Mouse (Mus musculus): ENCODE measurements around the gene Wbp1l. TPM values are rescaled to one million over a fixed set of nuclear protein-coding genes. Genes with fewer than 3 reads are reported as not detected.

The Wbp1l gene
- total and polyA plus RNA-seq, 3 experiments = 52.9 to 70.0 TPM; not detected in 1

GRCm38 (mm10) chr19:46705779-46706495, 107.1 kb downstream of the Wbp1l start:
- Histone ChIP-seq H3K27me3 (ENCODE audit: control insufficient read depth in 1 of 2, insufficient read depth in 2 of 2, low read length in 2 of 2) (no peaks in the 10 kb centered on the region), H3K9ac (ENCODE audit: control insufficient read depth, low read depth, low read length, poor library complexity, severe bottlenecking) (no peak overlapping the region), H3K36me3 (ENCODE audit: control insufficient read depth in 1 of 2, insufficient read depth in 2 of 2, low read length in 2 of 2) (peaks cover 0 to 39% of the 10 kb centered on the region in 2 experiments; a peak in 2 of 4 replicates), H3K79me2 (ENCODE audit: control insufficient read depth, insufficient read depth, low read length, poor library complexity) (no peaks in the 10 kb centered on the region), H3K9me3 (replicated peaks; ENCODE audit: insufficient read depth, low read length) (no peaks in the 10 kb centered on the region), H3K4me3 (ENCODE audit: control insufficient read depth in 1 of 2, insufficient read depth in 1 of 2, low read depth in 2 of 2, low read length in 2 of 2) (no peak overlapping the region), H3K27ac (ENCODE audit: control insufficient read depth, low read depth, low read length) (peak overlapping the region; percentile 8), H3K4me1 (ENCODE audit: control insufficient read depth in 1 of 2, insufficient read depth in 2 of 2, low read length in 2 of 2) (peaks cover 19 to 51% of the 10 kb centered on the region in 2 experiments)
- no peak for TF ChIP-seq CHD2 (IDR thresholded peaks at IDR 0.05; ENCODE audit: low read length)
- TF ChIP-seq TCF12 (IDR thresholded peaks at IDR 0.05; ENCODE audit: low read depth, low read length) = peak; percentile 44
- TF ChIP-seq ETS1 (IDR thresholded peaks at IDR 0.05; ENCODE audit: low read depth, low read length) = peak; percentile 20; the same call in 1 of the 2 replicates
- TF ChIP-seq GABPA (IDR thresholded peaks at IDR 0.05; ENCODE audit: low read depth, low read length) = no peak
- TF ChIP-seq TBP (IDR thresholded peaks at IDR 0.05; ENCODE audit: low read depth, low read length) = peak; percentile 75
- TF ChIP-seq SIN3A (IDR thresholded peaks at IDR 0.05; ENCODE audit: low read length) = peak; percentile 48; the same call in 1 of the 2 replicates
- TF ChIP-seq MXI1 (IDR thresholded peaks at IDR 0.05; ENCODE audit: low read depth, low read length) = peak; percentile 43
- TF ChIP-seq ZNF384 (IDR thresholded peaks at IDR 0.05; ENCODE audit: low read depth, low read length) = peak; percentile 56; the same call in 1 of the 2 replicates
- TF ChIP-seq JUND (IDR thresholded peaks at IDR 0.05; ENCODE audit: low read depth, low read length) = no peak
- TF ChIP-seq EP300 (IDR thresholded peaks at IDR 0.05; ENCODE audit: low read depth in 1 of 2, low read length in 2 of 2) = peak; percentile 36 to 43; a peak in 2 of 4 replicates
- TF ChIP-seq GATA1 (IDR thresholded peaks at IDR 0.05; ENCODE audit: low read depth, low read length) = no peak
- TF ChIP-seq POLR2AphosphoS5 (IDR thresholded peaks at IDR 0.05; ENCODE audit: borderline replicate concordance, low read depth, low read length) = no peak
- no peak; the same call in 1 of the 2 replicates for TF ChIP-seq SMC3 (IDR thresholded peaks at IDR 0.05; ENCODE audit: low read depth, low read length)
- TF ChIP-seq RCOR1 (IDR thresholded peaks at IDR 0.05; ENCODE audit: low read depth, low read length) = peak; percentile 70; the same call in 1 of the 2 replicates
- TF ChIP-seq MAZ (IDR thresholded peaks at IDR 0.05; ENCODE audit: low read depth, low read length) = 0 out of 2 replicates have a peak, but pooled peaks have one; percentile 10
- TF ChIP-seq MYC (IDR thresholded peaks at IDR 0.05; ENCODE audit: low read depth, low read length) = 0 out of 2 replicates have a peak, but pooled peaks have one; percentile 50
- no peak for TF ChIP-seq NRF1 (IDR thresholded peaks at IDR 0.05; ENCODE audit: insufficient read depth, low read depth, low read length, poor library complexity, severe bottlenecking)
- TF ChIP-seq TAL1 (IDR thresholded peaks at IDR 0.05; ENCODE audit: low read length) = no peak
- TF ChIP-seq HCFC1 (IDR thresholded peaks at IDR 0.05; ENCODE audit: low read depth, low read length) = peak; percentile 21; the same call in 1 of the 2 replicates
- no peak for TF ChIP-seq KAT2A (conservative IDR thresholded peaks at IDR 0.05; ENCODE audit: low read depth, low read length)
- TF ChIP-seq MAX (IDR thresholded peaks at IDR 0.05; ENCODE audit: low read length) = peak; percentile 43
- TF ChIP-seq CHD1 (IDR thresholded peaks at IDR 0.05; ENCODE audit: low read depth, low read length) = no peak
- peak; percentile 89 for DNase-seq (ENCODE audit: low read depth, low spot score)

Measured in MEL (cell line).